Comparison of ENCODE assay signal across 9 mouse cellular contexts in genomic region chr7:37773312-37773702, GRCm38 (mm10). TPM values are rescaled to one million over a fixed set of nuclear protein-coding genes. Genes with fewer than 3 reads are reported as not detected.
A peak's percentile ranks its signal among the peaks of the same experiment; 100 is the strongest.
DNase-seq lines count a peak whose midpoint lies in the region; ATAC-seq lines count a peak whose summit lies in the region.
"Had no signal": no experiment of that assay in that cellular context is flagged by ENCODE, and none has a peak within 500 bp of the region (broad histone marks: within the 10 kb centered on the region; RNA-seq: fewer than 3 reads in every experiment).

TSS of gene Zfp536 (minus strand) at chr7:37773641.

- WGBS in forebrain, embryonic 10.5 days, result under 1% methylated on average over 27 of the region's 27 CpGs
- WGBS in midbrain, embryonic 15.5 days, result under 1% methylated on average over 27 of the region's 27 CpGs

- H3K4me3 ChIP-seq in forebrain, embryonic 10.5 days, result peak within 1 kb of the TSS; percentile 77
- H3K4me3 ChIP-seq in midbrain, embryonic 15.5 days, result peak within 1 kb of the TSS; percentile 66

- peaks cover 78% of the 10 kb centered on the region for H3K27me3 ChIP-seq in forebrain, embryonic 10.5 days (ENCODE audit: poor library complexity, severe bottlenecking)
- no peaks in the 10 kb centered on the region; the same call in 1 of the 2 replicates for H3K27me3 ChIP-seq in midbrain, embryonic 15.5 days (replicated peaks)

- no peaks in the 10 kb centered on the region for H3K36me3 ChIP-seq in forebrain, embryonic 10.5 days (replicated peaks)
- H3K36me3 ChIP-seq in midbrain, embryonic 15.5 days (replicated peaks), result no peaks in the 10 kb centered on the region

- H3K27ac ChIP-seq in forebrain, embryonic 10.5 days, result peak within 1 kb of the TSS; percentile 97
- peak within 1 kb of the TSS; percentile 84 for H3K27ac ChIP-seq in midbrain, embryonic 15.5 days

- peak; percentile 68 for DNase-seq in embryo, embryonic 10 days (ENCODE audit: low spot score)
- no peak for DNase-seq in embryo, embryonic 9.5 days (ENCODE audit: extremely low spot score)
- peak; percentile 34 for DNase-seq in ES-CJ7 (ENCODE audit: low read depth, low spot score)
- DNase-seq in forebrain, embryonic 10.5 days (ENCODE audit: extremely low spot score, low spot score), result peak; percentile 42
- no peak for DNase-seq in layer of hippocampus, postnatal 10 days (ENCODE audit: low spot score in 2 of 2)
- no peak for DNase-seq in gastrocnemius, postnatal 4 days (ENCODE audit: low spot score in 2 of 2)
- DNase-seq in ovary, adult 18-20 months (ENCODE audit: low spot score), result no peak

- H3K9me3 ChIP-seq in forebrain, embryonic 10.5 days, result no peaks in the 10 kb centered on the region
- H3K9me3 ChIP-seq in midbrain, embryonic 15.5 days, result no peaks in the 10 kb centered on the region

- no peak for ATAC-seq in midbrain, embryonic 15.5 days (replicated peaks)

- H3K4me2 ChIP-seq in midbrain, embryonic 15.5 days, result peak within 1 kb of the TSS; percentile 96

- H3K4me1 ChIP-seq in forebrain, embryonic 10.5 days, result peaks cover 63% of the 10 kb centered on the region
- peaks cover 31% of the 10 kb centered on the region for H3K4me1 ChIP-seq in midbrain, embryonic 15.5 days

- H3K9ac ChIP-seq in midbrain, embryonic 15.5 days, result peak within 1 kb of the TSS; percentile 69

RNA-seq across cellular contexts. Expression of gene Zfp536, which starts in this region (rescaled TPM):
- 30.5 and 31.5 TPM in 2 replicates for polyA plus RNA-seq in forebrain, embryonic 10.5 days (2016; fragmentation: Nextera tagmentation; extraction: Ambion mirVana)
- 10 to 100 TPM; 41.8 to 45.8 TPM for total RNA-seq in layer of hippocampus, postnatal 10 days (2021)
- polyA plus RNA-seq in midbrain, embryonic 15.5 days (2015; fragmentation: Nextera tagmentation; extraction: Ambion mirVana), result 36.5 and 36.7 TPM in 2 replicates
- 10 to 100 TPM in 1 of 2 experiments, 1 to 10 TPM in 1; 9.0 to 11.3 TPM for total RNA-seq in gastrocnemius, postnatal 4 days (2021)
- polyA plus RNA-seq: C2C12 had no signal

Comparison
In these comparisons a context has a peak if more than half of its experiments do, and no peak if none do; other contexts are left out.
1. DNase-seq: peak in embryo, embryonic 10 days (single experiment), ES-CJ7 (single experiment) and forebrain, embryonic 10.5 days (single experiment); none in embryo, embryonic 9.5 days (single experiment), layer of hippocampus, postnatal 10 days (0 of 2), gastrocnemius, postnatal 4 days (0 of 2) and ovary, adult 18-20 months (single experiment).